Mouse (Mus musculus): ENCODE results near the gene Mctp1.

DNA sequence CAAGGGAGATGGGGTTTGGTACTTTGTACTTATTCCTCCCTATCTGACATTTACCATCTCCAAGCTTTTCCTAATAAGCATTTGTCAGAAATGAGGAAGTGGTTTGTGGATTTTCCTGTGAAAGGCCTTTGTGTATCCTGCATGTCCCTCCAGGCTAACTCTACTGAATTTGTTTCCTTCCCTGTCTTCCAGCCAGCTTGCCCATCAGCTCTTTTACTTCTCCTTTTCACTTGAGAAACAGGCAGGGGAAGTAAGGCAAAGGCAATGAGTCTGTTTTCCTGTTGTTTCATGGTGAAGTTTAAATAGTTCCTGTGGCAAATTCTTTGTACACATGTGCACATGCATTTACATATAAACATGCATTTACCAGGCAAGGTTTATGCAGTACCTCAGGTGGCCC lies 11.6 kb downstream of the Mctp1 start:
- TF ChIP-seq POLR2A (IDR thresholded peaks at IDR 0.05; ENCODE audit: low read depth, low read length), result no peak
- TF ChIP-seq CTCF (IDR thresholded peaks at IDR 0.05; ENCODE audit: borderline replicate concordance, insufficient read depth, low read length), result no peak
